Mouse (Mus musculus) limb, embryonic 11.5 days (tissue): Measurements from ENCODE around the gene Nptx1. TPM values are rescaled to one million over a fixed set of nuclear protein-coding genes. Genes with fewer than 3 reads are reported as not detected.

Source experiments
- ATAC-seq: fragments of 200-750 bp; cut with Nextera tagmentation; 2 replicates; pipeline ENCODE4 v1.8.0; 2017; ENCODE audit warnings: low read depth; ENCODE audit not compliant: insufficient number of reproducible peaks, low FRiP score, low TSS enrichment
- DNase-seq: peaks from one replicate; pipeline ENCODE4 v3.0.0-alpha.2; 2015; ENCODE audit warnings: low spot score
- H3K27ac ChIP-seq: fragments of 300-500 bp; sonication (generic); replicated peaks from 2 replicates; pipeline ENCODE4 v1.5.1; 2014; ENCODE audit warnings: low read depth, mild to moderate bottlenecking, low read length
- H3K27me3 ChIP-seq: fragments of 300-500 bp; sonication (generic); 2 replicates; pipeline ENCODE4 v1.6.1; 2014; ENCODE audit warnings: mild to moderate bottlenecking, low read length, mixed read lengths; ENCODE audit not compliant: control insufficient read depth, insufficient read depth
- H3K36me3 ChIP-seq: fragments of 300-500 bp; sonication (generic); 2 replicates; pipeline ENCODE4 v1.6.1; 2014; ENCODE audit warnings: mild to moderate bottlenecking, low read length, moderate library complexity, mixed read lengths; ENCODE audit not compliant: control insufficient read depth, insufficient read depth
- H3K4me1 ChIP-seq: fragments of 300-500 bp; sonication (generic); 2 replicates; pipeline ENCODE4 v1.6.1; 2014; ENCODE audit warnings: low read length, mixed read lengths; ENCODE audit not compliant: control insufficient read depth, insufficient read depth
- H3K4me2 ChIP-seq: fragments of 300-500 bp; sonication (generic); 2 replicates; pipeline ENCODE4 v1.6.1; 2014; ENCODE audit warnings: low read depth, mild to moderate bottlenecking, moderate library complexity; ENCODE audit not compliant: severe bottlenecking
- H3K4me3 ChIP-seq: fragments of 300-500 bp; sonication (generic); 2 replicates; pipeline ENCODE4 v1.5.1; 2014; ENCODE audit warnings: low read depth, low read length
- H3K9ac ChIP-seq: fragments of 300-500 bp; sonication (generic); 2 replicates; pipeline ENCODE4 v1.6.1; 2014; ENCODE audit warnings: mild to moderate bottlenecking, low read length
- H3K9me3 ChIP-seq: fragments of 300-500 bp; sonication (generic); 2 replicates; pipeline ENCODE4 v1.6.1; 2016; ENCODE audit warnings: low read length; ENCODE audit not compliant: control insufficient read depth
- WGBS: fragments of 180-500 bp; shearing (Covaris S2); extraction: QIAGEN DNeasy Blood & Tissue Kit; methylation state at CpG from one replicate; pipeline ENCODE4 v1.1.7; 2014; 5-methylcytosine and 5-hydroxymethylcytosine counted together
- polyA plus RNA-seq: library from polyadenylated mRNA; unstranded; fragments of >200 nt; fragmentation: Nextera tagmentation; extraction: Ambion mirVana; gene quantifications from 2 replicates; pipeline ENCODE4 v1.2.1, GENCODE M21; 2014

Nptx1 gene
- polyA plus RNA-seq, 1 experiment from 2014 or later = 0.29 TPM

DNA sequence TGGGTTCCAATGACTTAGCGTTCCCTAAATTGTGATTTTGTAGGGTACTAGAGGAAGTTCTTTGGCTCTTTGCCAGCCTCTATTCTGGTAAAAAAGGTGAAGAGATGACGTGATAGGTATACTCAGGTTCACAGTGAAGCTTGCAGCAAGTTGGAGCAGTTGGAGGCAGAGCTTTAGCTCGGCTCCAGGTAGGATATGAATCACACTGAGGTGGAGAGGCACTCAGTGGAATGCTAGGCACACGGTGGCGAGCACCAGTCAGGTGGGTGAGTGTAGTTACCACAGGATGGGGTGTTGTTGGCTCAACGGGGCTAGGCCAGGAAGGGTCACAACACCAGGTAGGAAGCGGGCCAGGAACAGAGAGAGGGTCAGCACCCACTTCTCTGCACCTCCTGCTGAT lies 7.6 kb upstream of the Nptx1 start:
- Histone ChIP-seq H3K4me1 (peaks cover 20% of the 10 kb centered on the region), H3K36me3 (no peaks in the 10 kb centered on the region), H3K9me3 (no peaks in the 10 kb centered on the region), H3K4me3 (no peak overlapping the region), H3K27ac (no peak overlapping the region), H3K9ac (no peak overlapping the region), H3K4me2 (no peak overlapping the region), H3K27me3 (peaks cover 15% of the 10 kb centered on the region)
- DNase-seq = no peak
- whole genome bisulfite sequencing = 84% methylated on average over 7 of the region's 7 CpGs
- no peak for ATAC-seq

DNA sequence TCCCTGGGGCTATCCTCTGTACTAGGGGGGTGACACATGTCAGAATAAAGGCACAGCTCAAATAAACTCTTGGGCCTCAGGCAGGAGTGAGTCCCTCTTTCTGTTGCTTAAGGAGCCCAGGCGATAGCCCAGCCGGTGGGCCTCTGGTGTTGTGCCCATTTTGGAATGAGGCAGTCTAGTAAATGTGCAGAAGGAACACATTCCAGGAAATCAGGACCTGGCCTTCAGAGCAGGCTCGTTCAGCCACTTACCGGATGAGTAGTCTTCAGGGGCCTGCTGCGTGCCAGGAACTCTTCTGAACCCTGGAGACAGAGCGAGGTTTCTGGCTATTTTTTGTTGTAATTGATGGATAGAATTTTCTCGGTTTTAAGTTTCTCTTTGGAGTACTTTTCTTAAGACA lies 7.2 kb upstream of the Nptx1 start:
- H3K27ac ChIP-seq = no peak overlapping the region
- DNase-seq = no peak
- H3K4me2 ChIP-seq = no peak overlapping the region
- 82% methylated on average over 7 of the region's 7 CpGs for WGBS
- H3K27me3 ChIP-seq = peaks cover 20% of the 10 kb centered on the region
- no peak for ATAC-seq
- H3K9me3 ChIP-seq = no peaks in the 10 kb centered on the region
- H3K4me3 ChIP-seq = no peak overlapping the region
- H3K4me1 ChIP-seq = peaks cover 20% of the 10 kb centered on the region
- H3K9ac ChIP-seq = no peak overlapping the region
- no peaks in the 10 kb centered on the region for H3K36me3 ChIP-seq

DNA sequence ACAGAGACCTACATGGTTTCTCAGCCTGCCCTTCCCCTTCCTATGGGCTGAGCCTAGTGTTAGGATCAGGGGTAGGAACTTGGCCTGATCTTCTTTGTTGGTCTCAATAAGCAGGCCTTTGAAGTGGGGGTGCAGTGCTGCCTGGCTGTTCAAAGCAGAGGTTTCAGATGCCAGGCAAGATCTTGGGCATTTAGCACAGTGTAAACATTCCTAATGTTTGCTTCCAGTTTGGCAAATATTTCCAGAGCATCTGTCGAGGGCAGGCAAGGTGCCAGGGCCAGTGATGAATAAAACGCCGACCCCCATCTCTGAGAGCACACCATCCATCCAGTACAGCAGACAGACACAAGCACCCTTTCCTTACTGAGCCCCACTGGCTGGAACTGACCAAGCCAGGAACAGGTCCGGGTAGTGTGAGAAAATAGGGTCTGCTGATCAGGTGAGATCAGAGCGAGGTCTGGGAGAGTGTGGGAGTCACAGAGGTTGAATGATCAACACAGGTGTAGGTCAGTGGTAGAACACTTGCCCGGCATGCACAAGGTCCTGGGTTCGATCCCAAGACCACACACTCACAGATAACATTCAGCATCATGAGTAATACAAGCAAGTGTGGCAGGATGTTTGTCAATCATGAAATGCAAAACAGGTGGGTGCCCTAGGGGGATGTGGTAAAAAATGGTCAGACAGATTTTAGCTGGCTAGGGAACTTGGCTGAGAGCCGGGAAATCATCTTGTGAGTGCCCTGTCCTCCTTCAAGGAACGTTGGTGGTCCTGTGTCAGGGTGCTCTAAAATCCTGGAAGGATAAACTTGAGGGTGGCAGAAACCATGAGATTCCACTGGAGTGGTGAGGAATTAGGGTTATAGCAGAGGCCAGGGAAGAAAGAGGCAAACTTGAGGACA lies 5.6 kb upstream of the Nptx1 start:
- no peaks in the 10 kb centered on the region for H3K9me3 ChIP-seq
- no peak for ATAC-seq
- no peak overlapping the region for H3K4me2 ChIP-seq
- no peak overlapping the region for H3K4me3 ChIP-seq
- peaks cover 17% of the 10 kb centered on the region for H3K4me1 ChIP-seq
- no peaks in the 10 kb centered on the region for H3K36me3 ChIP-seq
- 67% methylated on average over 9 of the region's 9 CpGs for WGBS
- H3K27me3 ChIP-seq = peaks cover 35% of the 10 kb centered on the region
- DNase-seq = no peak
- H3K27ac ChIP-seq = no peak overlapping the region
- no peak overlapping the region for H3K9ac ChIP-seq

DNA sequence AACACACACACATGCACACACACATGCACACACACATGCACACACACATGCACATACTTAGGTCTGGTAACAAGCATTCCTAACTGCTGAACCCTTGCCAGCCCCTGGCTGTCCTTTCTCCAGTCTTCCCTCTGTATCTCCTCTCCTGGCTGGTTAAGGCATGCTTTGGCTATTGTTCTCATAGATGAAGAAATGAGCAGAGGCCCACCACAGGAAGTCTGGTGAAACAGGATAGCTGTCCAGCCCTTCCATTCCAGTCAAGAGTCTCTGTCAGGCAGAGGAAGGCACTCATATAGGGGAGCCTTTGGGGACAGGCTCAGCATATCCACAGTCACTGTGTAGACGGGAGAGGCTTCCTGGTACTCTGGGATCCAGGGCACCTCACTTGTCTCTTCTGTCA lies 4.7 kb upstream of the Nptx1 start:
- Histone ChIP-seq H3K4me1 (peaks cover 14% of the 10 kb centered on the region), H3K36me3 (no peaks in the 10 kb centered on the region), H3K27me3 (peaks cover 43% of the 10 kb centered on the region), H3K9ac (no peak overlapping the region), H3K9me3 (no peaks in the 10 kb centered on the region), H3K4me2 (no peak overlapping the region), H3K4me3 (no peak overlapping the region), H3K27ac (no peak overlapping the region)
- DNase-seq (no peak), ATAC-seq (no peak)
- WGBS = 64% methylated on average over 1 of the region's 1 CpGs

DNA sequence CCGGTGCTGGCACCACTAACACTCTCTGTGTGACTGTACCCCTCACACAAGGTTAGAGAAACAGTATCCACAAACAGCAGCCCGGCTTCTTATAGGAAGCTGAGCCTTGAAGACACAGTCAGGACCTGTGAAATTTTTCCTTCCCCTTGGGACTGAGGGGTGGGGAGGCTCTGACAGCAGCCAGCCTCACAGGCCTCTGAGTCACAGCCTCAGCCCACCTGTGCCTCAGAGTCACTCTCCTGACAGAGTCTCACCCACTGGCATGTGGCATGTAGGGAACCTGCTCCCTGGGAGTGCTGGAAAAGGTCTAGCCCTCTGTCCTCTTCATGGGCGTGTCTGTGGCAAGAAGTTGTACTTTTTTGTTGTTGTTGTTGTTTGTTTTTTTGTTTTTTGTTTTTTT lies 3.9 kb upstream of the Nptx1 start:
- 54% methylated on average over 3 of the region's 3 CpGs for WGBS
- H3K27me3 ChIP-seq = peaks cover 51% of the 10 kb centered on the region
- no peak overlapping the region for H3K27ac ChIP-seq
- H3K36me3 ChIP-seq = no peaks in the 10 kb centered on the region
- no peak overlapping the region for H3K4me3 ChIP-seq
- no peak for DNase-seq
- H3K9ac ChIP-seq = no peak overlapping the region
- no peaks in the 10 kb centered on the region for H3K9me3 ChIP-seq
- ATAC-seq = no peak
- H3K4me1 ChIP-seq = peaks cover 22% of the 10 kb centered on the region
- H3K4me2 ChIP-seq = no peak overlapping the region

DNA sequence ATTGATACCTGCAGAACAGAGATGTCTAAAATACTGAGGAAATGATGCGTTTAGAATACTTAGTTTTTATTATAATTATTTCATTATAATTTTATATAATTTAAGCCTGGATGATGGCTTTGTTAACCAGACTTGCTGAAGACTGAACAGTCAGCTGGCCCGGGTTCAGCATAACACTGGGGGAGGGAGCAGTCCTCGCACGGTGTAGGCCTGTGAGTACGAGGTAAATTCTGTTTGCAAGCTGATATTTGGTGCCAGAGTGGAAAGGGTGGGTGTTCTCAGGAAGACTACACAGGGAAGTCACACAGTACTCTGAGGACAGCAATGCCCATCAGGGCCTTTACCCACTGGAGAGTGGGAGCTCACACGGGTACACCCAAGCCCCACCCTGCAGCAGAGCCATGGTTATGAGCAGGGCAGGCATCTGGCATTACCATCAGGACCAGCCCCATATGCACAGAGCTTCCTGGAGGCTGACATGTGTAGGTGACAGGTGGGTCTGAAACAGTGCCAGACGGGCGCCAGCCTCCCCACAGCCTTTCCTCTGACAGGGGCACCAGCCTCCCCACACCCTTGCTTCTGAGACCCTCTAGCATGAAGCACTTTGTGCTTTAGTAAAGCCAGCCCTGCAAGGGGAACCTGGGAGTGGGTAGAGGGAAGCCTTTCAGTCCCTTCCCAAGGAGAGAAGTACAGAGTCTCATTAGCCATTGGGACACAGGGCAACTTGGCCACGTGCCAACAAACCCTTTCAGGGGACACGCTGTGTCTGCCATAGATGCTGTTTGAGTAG lies 3.2 kb upstream of the Nptx1 start:
- 53% methylated on average over 10 of the region's 10 CpGs for WGBS
- ATAC-seq (no peak), DNase-seq (no peak)
- Histone ChIP-seq H3K27me3 (peaks cover 56% of the 10 kb centered on the region), H3K4me3 (no peak overlapping the region), H3K9ac (no peak overlapping the region), H3K36me3 (no peaks in the 10 kb centered on the region), H3K4me1 (peaks cover 26% of the 10 kb centered on the region), H3K4me2 (no peak overlapping the region), H3K9me3 (no peaks in the 10 kb centered on the region), H3K27ac (no peak overlapping the region)

DNA sequence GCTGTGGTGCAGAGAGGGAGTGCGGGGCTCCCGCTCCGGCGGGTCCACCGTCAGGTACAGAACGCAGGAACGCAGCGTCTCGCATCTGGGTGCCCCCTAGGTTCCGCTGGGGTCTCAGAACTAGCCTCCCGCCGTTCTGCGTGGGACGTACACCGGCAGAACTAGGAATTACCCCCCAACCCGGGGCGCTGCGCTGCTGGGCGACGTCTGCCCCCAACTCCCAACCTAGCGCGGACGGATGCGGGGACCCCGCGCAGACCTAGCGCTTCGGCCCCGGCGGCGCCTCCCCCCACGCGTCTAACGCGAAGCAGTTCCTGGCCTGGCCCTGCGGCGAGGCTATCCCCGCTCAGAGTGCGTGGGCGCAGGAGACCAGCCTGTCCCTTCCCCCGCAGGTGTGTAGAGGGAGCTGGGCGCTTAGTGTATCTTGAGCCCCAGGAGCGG lies 1.8 kb upstream of the Nptx1 start:
- Histone ChIP-seq H3K9me3 (no peaks in the 10 kb centered on the region), H3K9ac (peak overlapping the region; percentile 17; the same call in 1 of the 2 replicates), H3K4me1 (peaks cover 26% of the 10 kb centered on the region), H3K4me3 (peak overlapping the region; percentile 29), H3K27me3 (peaks cover 70% of the 10 kb centered on the region), H3K4me2 (peak overlapping the region; percentile 56), H3K27ac (no peak overlapping the region), H3K36me3 (no peaks in the 10 kb centered on the region)
- no peak for ATAC-seq
- under 1% methylated on average over 43 of the region's 43 CpGs for WGBS
- no peak for DNase-seq

DNA sequence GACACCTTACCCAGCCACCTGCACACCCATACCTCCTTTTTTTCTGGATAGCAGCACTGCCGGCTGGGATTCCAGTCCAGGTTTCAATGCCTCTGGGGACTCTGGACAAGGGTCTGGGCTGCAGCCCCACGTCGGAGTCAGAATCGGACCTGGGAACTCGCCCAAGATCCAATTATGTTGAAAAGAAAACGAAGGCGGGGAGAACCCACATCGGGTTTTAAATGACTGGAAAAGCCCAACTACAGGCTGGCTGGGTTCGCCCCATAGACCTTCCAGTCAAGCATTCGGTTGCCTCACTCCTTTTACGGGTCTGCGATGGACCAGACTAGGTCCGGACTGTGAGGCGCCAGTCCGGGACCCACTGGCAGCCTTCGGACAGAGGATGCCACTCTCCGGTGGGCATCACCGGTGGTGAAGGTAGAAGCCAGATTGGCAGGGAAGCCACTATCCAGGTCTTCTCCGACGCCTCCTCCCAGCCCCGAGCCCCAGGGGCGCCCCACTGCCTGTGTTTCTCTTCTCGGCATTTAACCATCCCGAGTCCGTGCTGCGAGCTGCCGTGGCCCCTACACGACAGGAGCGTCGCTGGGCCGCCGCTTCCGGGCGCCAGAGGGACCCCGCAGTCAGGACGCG lies 1.3 kb upstream of the Nptx1 start:
- no peak for ATAC-seq
- Histone ChIP-seq H3K4me1 (peaks cover 26% of the 10 kb centered on the region), H3K9ac (peak overlapping the region; percentile 17; the same call in 1 of the 2 replicates), H3K27me3 (peaks cover 73% of the 10 kb centered on the region), H3K4me2 (peak overlapping the region; percentile 56), H3K36me3 (no peaks in the 10 kb centered on the region), H3K4me3 (peak overlapping the region; percentile 29), H3K27ac (no peak overlapping the region), H3K9me3 (no peaks in the 10 kb centered on the region)
- peak; percentile 58 for DNase-seq
- WGBS = 1% methylated on average over 37 of the region's 37 CpGs
